In genomic region chr11:116108464-116109137, GRCm38 (mm10) we compare ENCODE assay signal across 8 mouse cellular contexts. TPM values are rescaled to one million over a fixed set of nuclear protein-coding genes. Genes with fewer than 3 reads are reported as not detected.
A peak's percentile ranks its signal among the peaks of the same experiment; 100 is the strongest.
DNase-seq lines count a peak whose midpoint lies in the region; ATAC-seq lines count a peak whose summit lies in the region.

No protein-coding gene starts in this region.

- peaks cover 77% of the 10 kb centered on the region for H3K27me3 ChIP-seq in forebrain, embryonic 13.5 days
- H3K27me3 ChIP-seq in limb, embryonic 13.5 days: peaks cover 73% of the 10 kb centered on the region
- H3K27me3 ChIP-seq in midbrain, embryonic 16.5 days (ENCODE audit: control insufficient read depth, insufficient read depth, low read depth, low read length): peaks cover 53% of the 10 kb centered on the region

- no peak overlapping the region for H3K27ac ChIP-seq in forebrain, embryonic 13.5 days
- H3K27ac ChIP-seq in limb, embryonic 13.5 days: no peak overlapping the region
- no peak overlapping the region for H3K27ac ChIP-seq in midbrain, embryonic 16.5 days (ENCODE audit: low read length)

- H3K36me3 ChIP-seq in forebrain, embryonic 13.5 days (ENCODE audit: poor library complexity, severe bottlenecking): no peaks in the 10 kb centered on the region
- no peaks in the 10 kb centered on the region for H3K36me3 ChIP-seq in limb, embryonic 13.5 days
- no peaks in the 10 kb centered on the region for H3K36me3 ChIP-seq in midbrain, embryonic 16.5 days (ENCODE audit: control insufficient read depth, insufficient read depth, low read length)

- ATAC-seq in forebrain, embryonic 13.5 days: no peak
- no peak for ATAC-seq in limb, embryonic 13.5 days (ENCODE audit: low FRiP score, low read depth)
- ATAC-seq in midbrain, embryonic 16.5 days: no peak

- whole genome bisulfite sequencing in forebrain, embryonic 13.5 days: 4% methylated on average over 23 of the region's 23 CpGs
- 5% methylated on average over 23 of the region's 23 CpGs for WGBS in limb, embryonic 13.5 days
- WGBS in midbrain, embryonic 16.5 days: under 1% methylated on average over 23 of the region's 23 CpGs

- H3K4me3 ChIP-seq in forebrain, embryonic 13.5 days: peak overlapping the region; percentile 33
- peak overlapping the region; percentile 52 for H3K4me3 ChIP-seq in limb, embryonic 13.5 days
- H3K4me3 ChIP-seq in midbrain, embryonic 16.5 days (ENCODE audit: low read depth, low read length): peak overlapping the region; percentile 39; the same call in 1 of the 2 replicates

- peak; percentile 39 for DNase-seq in retina, postnatal 1 day
- DNase-seq in retina, embryonic 14.5 days (ENCODE audit: low spot score): no peak
- peak; percentile 86 for DNase-seq in heart, postnatal 4 days
- no peak for DNase-seq in thymus, postnatal 25 days
- no peak for DNase-seq in T-cell, adult 2 months (ENCODE audit: low spot score)

- H3K4me2 ChIP-seq in forebrain, embryonic 13.5 days: peak overlapping the region; percentile 53
- H3K4me2 ChIP-seq in limb, embryonic 13.5 days (replicated peaks): peak overlapping the region; percentile 72
- H3K4me2 ChIP-seq in midbrain, embryonic 16.5 days (ENCODE audit: low read length): peak overlapping the region; percentile 61

- peaks cover 44% of the 10 kb centered on the region for H3K4me1 ChIP-seq in forebrain, embryonic 13.5 days
- H3K4me1 ChIP-seq in limb, embryonic 13.5 days: peaks cover 69% of the 10 kb centered on the region
- H3K4me1 ChIP-seq in midbrain, embryonic 16.5 days (ENCODE audit: control insufficient read depth, insufficient read depth, low read length): peaks cover 10% of the 10 kb centered on the region; the same call in 1 of the 2 replicates

- no peaks in the 10 kb centered on the region for H3K9me3 ChIP-seq in forebrain, embryonic 13.5 days (replicated peaks)
- H3K9me3 ChIP-seq in limb, embryonic 13.5 days: no peaks in the 10 kb centered on the region
- no peaks in the 10 kb centered on the region for H3K9me3 ChIP-seq in midbrain, embryonic 16.5 days (replicated peaks; ENCODE audit: control insufficient read depth, low read length, poor library complexity, severe bottlenecking)

- H3K9ac ChIP-seq in forebrain, embryonic 13.5 days: no peak overlapping the region; the same call in 1 of the 2 replicates
- peak overlapping the region; percentile 73 for H3K9ac ChIP-seq in limb, embryonic 13.5 days
- H3K9ac ChIP-seq in midbrain, embryonic 16.5 days (ENCODE audit: low read depth, low read length): no peak overlapping the region

RNA-seq across cellular contexts. Expression of gene Trim47, which starts 18.4 kb away (rescaled TPM):
- 2.7 and 2.8 TPM in 2 replicates for polyA plus RNA-seq in forebrain, embryonic 13.5 days (2015; fragmentation: Nextera tagmentation; extraction: Ambion mirVana)
- 10 to 100 TPM; 47.1 to 50.9 TPM for total RNA-seq in heart, postnatal 4 days (2021)
- 15.7 and 15.9 TPM in 2 replicates for polyA plus RNA-seq in limb, embryonic 13.5 days (2015; fragmentation: Nextera tagmentation; extraction: Ambion mirVana)
- polyA plus RNA-seq in midbrain, embryonic 16.5 days (2015; fragmentation: Nextera tagmentation; extraction: Ambion mirVana): 9.5 and 12.7 TPM in 2 replicates

RNA-seq across cellular contexts. Expression of gene Wbp2, which starts 21.8 kb away (rescaled TPM):
- 114 and 115 TPM in 2 replicates for polyA plus RNA-seq in forebrain, embryonic 13.5 days (2015; fragmentation: Nextera tagmentation; extraction: Ambion mirVana)
- total RNA-seq in heart, postnatal 4 days (2021): 100 to 1,000 TPM; 107 TPM
- polyA plus RNA-seq in limb, embryonic 13.5 days (2015; fragmentation: Nextera tagmentation; extraction: Ambion mirVana): 43.1 and 47.9 TPM in 2 replicates
- polyA plus RNA-seq in midbrain, embryonic 16.5 days (2015; fragmentation: Nextera tagmentation; extraction: Ambion mirVana): 159 and 206 TPM in 2 replicates

RNA-seq across cellular contexts. Expression of gene Trim65, which starts 22.3 kb away (rescaled TPM):
- polyA plus RNA-seq in forebrain, embryonic 13.5 days (2015; fragmentation: Nextera tagmentation; extraction: Ambion mirVana): 1.2 and 1.6 TPM in 2 replicates
- 1 to 10 TPM; 4.3 to 4.8 TPM for total RNA-seq in heart, postnatal 4 days (2021)
- 2.3 and 3.2 TPM in 2 replicates for polyA plus RNA-seq in limb, embryonic 13.5 days (2015; fragmentation: Nextera tagmentation; extraction: Ambion mirVana)
- 2.2 and 2.3 TPM in 2 replicates for polyA plus RNA-seq in midbrain, embryonic 16.5 days (2015; fragmentation: Nextera tagmentation; extraction: Ambion mirVana)

RNA-seq across cellular contexts. Expression of gene Mrpl38, which starts 30.1 kb away (rescaled TPM):
- polyA plus RNA-seq in forebrain, embryonic 13.5 days (2015; fragmentation: Nextera tagmentation; extraction: Ambion mirVana): 79.8 and 86.1 TPM in 2 replicates
- total RNA-seq in heart, postnatal 4 days (2021): 10 to 100 TPM; 52.5 to 55.3 TPM
- polyA plus RNA-seq in limb, embryonic 13.5 days (2015; fragmentation: Nextera tagmentation; extraction: Ambion mirVana): 86.0 and 86.3 TPM in 2 replicates
- 80.3 and 84.6 TPM in 2 replicates for polyA plus RNA-seq in midbrain, embryonic 16.5 days (2015; fragmentation: Nextera tagmentation; extraction: Ambion mirVana)

RNA-seq across cellular contexts. Expression of gene Unc13d, which starts 30.8 kb away (rescaled TPM):
- 0.84 and 0.98 TPM in 2 replicates for polyA plus RNA-seq in forebrain, embryonic 13.5 days (2015; fragmentation: Nextera tagmentation; extraction: Ambion mirVana)
- total RNA-seq in heart, postnatal 4 days (2021): under 1 TPM; 0.88 to 0.95 TPM
- polyA plus RNA-seq in limb, embryonic 13.5 days (2015; fragmentation: Nextera tagmentation; extraction: Ambion mirVana): 2.1 and 2.4 TPM in 2 replicates
- 0.78 and 0.93 TPM in 2 replicates for polyA plus RNA-seq in midbrain, embryonic 16.5 days (2015; fragmentation: Nextera tagmentation; extraction: Ambion mirVana)

Comparison
In these comparisons a context has a peak if more than half of its experiments do, and no peak if none do; other contexts are left out.
1. DNase-seq: peak in retina, postnatal 1 day (single experiment) and heart, postnatal 4 days (single experiment); none in retina, embryonic 14.5 days (single experiment), thymus, postnatal 25 days (single experiment) and T-cell, adult 2 months (single experiment).
2. Peak in every context shown above with its lines, with median percentiles within 50 percentile points of each other: H3K4me2 ChIP-seq and H3K4me3 ChIP-seq.